Mouse (Mus musculus): ENCODE data around the gene Ankrd9. TPM values are rescaled to one million over a fixed set of nuclear protein-coding genes. Genes with fewer than 3 reads are reported as not detected.

Gene Ankrd9
- polyA plus RNA-seq (2014; fragmentation: Illumina TruSeq; extraction: RNeasy Lipid Tissue Mini Kit (QIAGEN cat#74804); ENCODE audit: low read depth, low replicate concordance) = 9.1 TPM

GRCm38 (mm10) chr12:110978607-110979406 is at the start of gene Ankrd9:
TSS of gene Ankrd9 (minus strand) at chr12:110979040.

Other genes with a start within 250 kb of the Ankrd9 start
- 20.6 TPM for gene Wdr20, start 241.1 kb downstream of the Ankrd9 start, polyA plus RNA-seq (2014; fragmentation: Illumina TruSeq; extraction: RNeasy Lipid Tissue Mini Kit (QIAGEN cat#74804); ENCODE audit: low read depth, low replicate concordance)
- 5.6 TPM for gene Mok, start 138.1 kb downstream of the Ankrd9 start, polyA plus RNA-seq (2014; fragmentation: Illumina TruSeq; extraction: RNeasy Lipid Tissue Mini Kit (QIAGEN cat#74804); ENCODE audit: low read depth, low replicate concordance)
- 11.1 TPM for gene Zfp839, start 128.8 kb downstream of the Ankrd9 start, polyA plus RNA-seq (2014; fragmentation: Illumina TruSeq; extraction: RNeasy Lipid Tissue Mini Kit (QIAGEN cat#74804); ENCODE audit: low read depth, low replicate concordance)
- gene Cinp, start 89.9 kb downstream of the Ankrd9 start, polyA plus RNA-seq (2014; fragmentation: Illumina TruSeq; extraction: RNeasy Lipid Tissue Mini Kit (QIAGEN cat#74804); ENCODE audit: low read depth, low replicate concordance) = 40.6 TPM
- gene Tecpr2, start 89.8 kb downstream of the Ankrd9 start, polyA plus RNA-seq (2014; fragmentation: Illumina TruSeq; extraction: RNeasy Lipid Tissue Mini Kit (QIAGEN cat#74804); ENCODE audit: low read depth, low replicate concordance) = 5.4 TPM
- gene Rcor1, start 60.3 kb upstream of the Ankrd9 start, polyA plus RNA-seq (2014; fragmentation: Illumina TruSeq; extraction: RNeasy Lipid Tissue Mini Kit (QIAGEN cat#74804); ENCODE audit: low read depth, low replicate concordance) = 21.3 TPM
- 10.4 TPM for gene Traf3, start 187.3 kb upstream of the Ankrd9 start, polyA plus RNA-seq (2014; fragmentation: Illumina TruSeq; extraction: RNeasy Lipid Tissue Mini Kit (QIAGEN cat#74804); ENCODE audit: low read depth, low replicate concordance)
- gene 4930595D18Rik, start 205.5 kb upstream of the Ankrd9 start, polyA plus RNA-seq (2014; fragmentation: Illumina TruSeq; extraction: RNeasy Lipid Tissue Mini Kit (QIAGEN cat#74804); ENCODE audit: low read depth, low replicate concordance) = not detected